Mouse (Mus musculus) ES-Bruce4 (cell line): ENCODE measurements at regions not wholly inside any gene's neighbourhood (a gene's known extent, or its start where the extent isn't known, plus 50 kb on each side); places are given as distances from the start of the nearest gene placed in this dataset.

Experiments
- H3K27ac ChIP-seq: 2 replicates; pipeline ENCODE4 v1.5.1; 2012; ENCODE audit warnings: low read length, inconsistent platforms; ENCODE audit not compliant: insufficient read depth
- H3K27me3 ChIP-seq: 2 replicates; pipeline ENCODE4 v1.6.1; 2012; ENCODE audit warnings: mild to moderate bottlenecking, low read length, inconsistent platforms; ENCODE audit not compliant: control insufficient read depth, poor library complexity, insufficient read depth, severe bottlenecking
- H3K36me3 ChIP-seq: 2 replicates; pipeline ENCODE4 v1.6.1; 2012; ENCODE audit warnings: inconsistent platforms, mild to moderate bottlenecking, low read length, moderate library complexity; ENCODE audit not compliant: control insufficient read depth, poor library complexity, insufficient read depth, severe bottlenecking
- H3K4me1 ChIP-seq: one replicate; pipeline ENCODE4 v1.8.1; 2011; ENCODE audit warnings: low read length; ENCODE audit not compliant: control insufficient read depth, insufficient read depth
- H3K4me3 ChIP-seq: 2 replicates; pipeline ENCODE4 v1.5.1; 2011; ENCODE audit warnings: low read depth, mild to moderate bottlenecking, low read length
- H3K9ac ChIP-seq: 2 replicates; pipeline ENCODE4 v1.6.1; 2012; ENCODE audit warnings: low read depth, mild to moderate bottlenecking, inconsistent platforms; ENCODE audit not compliant: poor library complexity, severe bottlenecking
- H3K9me3 ChIP-seq: replicated peaks from 2 replicates; pipeline ENCODE4 v1.6.1; 2012; ENCODE audit warnings: mild to moderate bottlenecking, low read length, inconsistent platforms; ENCODE audit not compliant: control insufficient read depth, poor library complexity, insufficient read depth, severe bottlenecking
- CTCF ChIP-seq: IDR thresholded peaks from one replicate; pipeline ENCODE4 v1.8.1; 2011; ENCODE audit warnings: low read depth, low read length
- EP300 ChIP-seq: IDR thresholded peaks from 2 replicates; pipeline ENCODE4 v1.6.1; 2011; ENCODE audit warnings: low read depth, low read length; ENCODE audit not compliant: insufficient read depth
- POLR2A ChIP-seq: IDR thresholded peaks from one replicate; pipeline ENCODE4 v1.8.1; 2011; ENCODE audit warnings: low read length; ENCODE audit not compliant: insufficient read depth

DNA sequence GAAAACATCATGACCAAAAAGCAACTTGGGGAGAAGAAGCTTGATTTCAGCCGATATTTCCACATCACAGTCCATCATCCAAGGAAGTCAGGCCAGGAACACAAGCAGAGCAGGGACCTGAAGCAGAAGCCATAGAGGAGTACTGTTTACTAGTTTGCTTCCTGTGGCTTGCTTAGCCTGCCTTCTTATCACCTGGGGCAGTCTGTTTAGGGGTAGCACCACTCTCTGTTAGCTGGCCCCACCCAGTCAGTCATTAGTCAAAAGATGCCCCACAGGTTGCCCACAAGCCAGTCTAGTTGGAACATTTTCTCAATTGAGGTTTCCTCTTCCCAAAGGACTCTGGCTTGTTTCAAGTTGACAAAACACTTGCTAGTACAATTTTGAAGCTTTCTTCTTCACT is 87.1 kb upstream of the Egfl6 start:
- TF ChIP-seq CTCF (no peak), POLR2A (no peak)
- no peaks in the 10 kb centered on the region for H3K4me1 ChIP-seq
- H3K27ac ChIP-seq: no peak overlapping the region
- H3K27me3 ChIP-seq: no peaks in the 10 kb centered on the region
- no peak overlapping the region for H3K4me3 ChIP-seq
- no peaks in the 10 kb centered on the region for H3K9me3 ChIP-seq
- no peak overlapping the region for H3K9ac ChIP-seq
- no peaks in the 10 kb centered on the region for H3K36me3 ChIP-seq

DNA sequence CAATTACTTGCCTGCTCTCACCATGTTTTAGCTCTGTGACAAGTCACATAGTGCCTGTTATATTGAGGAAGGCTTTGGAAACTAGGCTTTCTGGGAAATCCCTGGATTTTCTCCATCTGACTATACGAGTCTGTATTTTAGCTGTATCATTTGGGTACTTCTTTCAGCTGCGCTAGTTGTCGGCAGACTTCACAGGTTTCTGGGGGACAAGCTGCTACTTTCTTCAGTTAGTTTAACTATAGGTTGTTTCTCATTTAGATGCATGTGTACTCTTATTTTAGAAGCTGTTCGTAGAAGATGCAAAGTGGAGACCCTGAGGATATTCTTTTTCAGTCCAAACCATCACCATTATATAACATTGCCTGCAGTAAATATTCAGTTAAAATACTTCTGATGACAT is 86.3 kb upstream of the Egfl6 start:
- no peak overlapping the region for H3K9ac ChIP-seq
- H3K36me3 ChIP-seq: no peaks in the 10 kb centered on the region
- TF ChIP-seq POLR2A (no peak), CTCF (no peak), EP300 (no peak)
- H3K27me3 ChIP-seq: no peaks in the 10 kb centered on the region
- no peaks in the 10 kb centered on the region for H3K4me1 ChIP-seq
- H3K27ac ChIP-seq: no peak overlapping the region
- H3K9me3 ChIP-seq: no peaks in the 10 kb centered on the region
- H3K4me3 ChIP-seq: no peak overlapping the region

DNA sequence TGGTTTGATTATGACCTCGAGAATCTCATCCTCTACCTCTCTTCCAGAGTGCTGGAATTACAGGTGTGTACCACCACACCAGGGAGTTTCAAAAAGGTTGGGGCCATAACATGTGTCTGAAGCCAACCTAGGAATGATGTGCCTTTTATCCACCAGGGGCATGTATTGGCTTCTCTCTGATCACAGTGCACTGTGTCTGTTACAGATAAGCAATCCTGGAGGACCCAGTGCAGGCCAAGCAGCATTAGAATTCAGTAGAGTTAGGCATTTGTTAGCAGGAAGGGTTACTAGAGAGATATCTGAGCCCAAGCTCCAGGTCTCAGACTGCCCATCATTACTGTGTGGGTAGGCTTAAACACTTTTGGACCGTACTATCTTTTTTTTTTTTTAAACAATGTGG is 80.8 kb upstream of the Egfl6 start:
- H3K27ac ChIP-seq: no peak overlapping the region
- no peaks in the 10 kb centered on the region for H3K27me3 ChIP-seq
- TF ChIP-seq CTCF: no peak
- no peak for TF ChIP-seq POLR2A
- no peak for TF ChIP-seq EP300
- no peak overlapping the region for H3K4me3 ChIP-seq
- H3K4me1 ChIP-seq: no peaks in the 10 kb centered on the region
- no peaks in the 10 kb centered on the region for H3K9me3 ChIP-seq
- H3K36me3 ChIP-seq: no peaks in the 10 kb centered on the region
- H3K9ac ChIP-seq: no peak overlapping the region

DNA sequence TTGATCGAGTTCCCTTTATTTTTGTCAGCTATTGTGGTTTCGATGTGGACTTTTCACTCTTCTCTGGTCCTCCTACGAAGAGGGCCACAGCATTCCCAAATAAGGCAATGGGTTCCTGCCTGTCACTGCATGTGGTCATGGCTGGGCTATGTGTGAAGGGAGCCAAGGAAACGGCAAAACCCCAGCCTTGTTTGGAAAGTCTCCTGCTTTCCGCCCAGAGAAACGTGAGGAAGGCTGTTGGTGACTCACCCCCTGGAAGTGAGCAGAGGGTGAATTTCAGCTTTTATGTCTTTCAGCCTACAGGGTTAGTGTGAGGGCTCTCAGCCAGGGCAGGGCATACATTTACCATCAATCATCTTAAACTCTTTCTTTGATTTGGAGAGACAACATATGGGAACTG is 76.3 kb upstream of the Egfl6 start:
- Histone ChIP-seq H3K27ac (no peak overlapping the region), H3K27me3 (no peaks in the 10 kb centered on the region), H3K4me3 (no peak overlapping the region), H3K9me3 (no peaks in the 10 kb centered on the region), H3K36me3 (no peaks in the 10 kb centered on the region), H3K9ac (no peak overlapping the region), H3K4me1 (no peaks in the 10 kb centered on the region)
- no peak for TF ChIP-seq EP300
- no peak for TF ChIP-seq POLR2A
- no peak for TF ChIP-seq CTCF

DNA sequence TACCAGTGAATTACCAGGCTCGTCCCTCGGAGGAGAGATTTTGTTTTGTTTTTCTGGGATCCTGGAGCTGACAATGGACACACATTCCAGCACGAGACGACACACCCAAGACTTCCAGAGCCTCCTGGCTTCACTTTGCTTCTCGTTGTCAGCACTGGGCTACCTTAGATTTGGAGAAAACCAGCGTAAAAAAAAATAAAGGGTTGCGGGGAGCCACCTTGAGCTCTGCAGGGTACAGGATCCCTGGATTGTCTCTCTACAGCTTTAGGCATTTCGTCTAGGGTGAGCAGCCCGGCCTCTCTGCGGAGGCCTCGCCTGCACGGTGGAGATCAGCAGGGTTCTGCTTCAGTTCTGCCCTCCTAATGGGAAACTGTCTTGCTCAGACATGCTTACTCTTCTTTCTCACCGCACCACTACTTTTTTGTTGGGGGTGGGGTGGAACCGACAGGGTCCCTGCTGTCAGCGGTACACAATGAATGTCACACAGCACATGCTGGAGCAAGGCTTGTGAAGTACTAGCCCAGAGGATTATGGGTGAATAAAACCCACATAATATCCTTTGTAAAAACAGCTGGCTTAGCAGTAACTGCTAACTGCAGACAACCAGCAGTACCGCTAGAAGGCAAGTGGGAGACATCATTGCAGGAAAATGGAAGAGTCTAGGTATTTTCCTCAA is 75.7 kb upstream of the Egfl6 start:
- H3K4me3 ChIP-seq: no peak overlapping the region
- no peak for TF ChIP-seq EP300
- TF ChIP-seq CTCF: no peak
- TF ChIP-seq POLR2A: no peak
- H3K36me3 ChIP-seq: no peaks in the 10 kb centered on the region
- no peaks in the 10 kb centered on the region for H3K4me1 ChIP-seq
- no peaks in the 10 kb centered on the region for H3K9me3 ChIP-seq
- no peaks in the 10 kb centered on the region for H3K27me3 ChIP-seq
- H3K27ac ChIP-seq: no peak overlapping the region
- no peak overlapping the region for H3K9ac ChIP-seq

DNA sequence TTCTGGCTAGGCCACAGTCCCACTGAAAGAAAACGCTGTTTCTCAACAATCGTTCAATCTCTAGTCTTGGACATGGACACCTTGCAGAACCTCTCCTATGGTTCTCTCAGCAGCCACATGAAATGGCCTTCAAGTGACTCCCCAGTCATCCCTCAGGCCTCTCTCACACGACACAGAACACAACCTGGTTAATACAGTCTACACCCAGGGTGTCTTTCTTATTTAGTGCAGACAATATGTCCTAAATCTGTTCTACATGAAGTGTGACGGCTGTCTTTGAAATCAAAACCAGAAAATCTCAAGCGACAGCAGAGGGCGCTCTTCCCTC is 75.2 kb upstream of the Egfl6 start:
- Histone ChIP-seq H3K4me1 (no peaks in the 10 kb centered on the region), H3K36me3 (no peaks in the 10 kb centered on the region), H3K9ac (no peak overlapping the region), H3K27me3 (no peaks in the 10 kb centered on the region), H3K4me3 (no peak overlapping the region), H3K27ac (no peak overlapping the region), H3K9me3 (no peaks in the 10 kb centered on the region)
- TF ChIP-seq POLR2A (no peak), CTCF (peak; percentile 33)
